Mouse (Mus musculus): ENCODE data around the gene Arl8a.
"Not testable (repeated sequence)": the region's sequence is repeated elsewhere in the genome, so short reads cannot be mapped to it uniquely, and the experiment has no call there.

The Arl8a gene

GRCm38 (mm10) chr1:135169556-135170224, 23.1 kb downstream of the Arl8a start:
- DNase-seq (ENCODE audit: extremely low spot score) = no peak

- no peak for DNase-seq (ENCODE audit: extremely low spot score)
Observed at GRCm38 (mm10) chr1:135170299-135170698, 23.7 kb downstream of the Arl8a start.

- no peak for DNase-seq (ENCODE audit: extremely low spot score)
Observed at GRCm38 (mm10) chr1:135171202-135171601, 24.6 kb downstream of the Arl8a start.

GRCm38 (mm10) chr1:135171984-135172383, 25.4 kb downstream of the Arl8a start:
- DNase-seq (ENCODE audit: extremely low spot score) = peak; percentile 72

GRCm38 (mm10) chr1:135173311-135173710, 26.7 kb downstream of the Arl8a start:
- DNase-seq (ENCODE audit: extremely low spot score) = no peak

- no peak for DNase-seq (ENCODE audit: extremely low spot score)
Observed at GRCm38 (mm10) chr1:135175176-135175575, 28.6 kb downstream of the Arl8a start.

- DNase-seq (ENCODE audit: extremely low spot score) = no peak
Observed at GRCm38 (mm10) chr1:135177724-135178123, 31.1 kb downstream of the Arl8a start.

GRCm38 (mm10) chr1:135178863-135179262, 32.2 kb downstream of the Arl8a start:
- DNase-seq (ENCODE audit: extremely low spot score) = no peak

GRCm38 (mm10) chr1:135180830-135181229, 34.2 kb downstream of the Arl8a start:
- no peak for DNase-seq (ENCODE audit: extremely low spot score)

GRCm38 (mm10) chr1:135181275-135181674, 34.7 kb downstream of the Arl8a start:
- no peak for DNase-seq (ENCODE audit: extremely low spot score)

GRCm38 (mm10) chr1:135181880-135182623, 35.4 kb downstream of the Arl8a start:
- no peak for DNase-seq (ENCODE audit: extremely low spot score)

GRCm38 (mm10) chr1:135182975-135183374, 36.4 kb downstream of the Arl8a start:
- DNase-seq (ENCODE audit: extremely low spot score) = no peak

GRCm38 (mm10) chr1:135183448-135183847, 36.8 kb downstream of the Arl8a start:
- DNase-seq (ENCODE audit: extremely low spot score) = no peak

GRCm38 (mm10) chr1:135183941-135184570, 37.4 kb downstream of the Arl8a start:
- DNase-seq (ENCODE audit: extremely low spot score) = no peak

GRCm38 (mm10) chr1:135185936-135186335, 39.3 kb downstream of the Arl8a start:
- DNase-seq (ENCODE audit: extremely low spot score) = no peak

GRCm38 (mm10) chr1:135186427-135186826, 39.8 kb downstream of the Arl8a start:
- no peak for DNase-seq (ENCODE audit: extremely low spot score)

GRCm38 (mm10) chr1:135187016-135187415, 40.4 kb downstream of the Arl8a start:
- not testable (repeated sequence) for DNase-seq (ENCODE audit: extremely low spot score)

- no peak for DNase-seq (ENCODE audit: extremely low spot score)
Observed at GRCm38 (mm10) chr1:135188197-135188596, 41.6 kb downstream of the Arl8a start.

- no peak for DNase-seq (ENCODE audit: extremely low spot score)
Observed at GRCm38 (mm10) chr1:135189186-135189585, 42.6 kb downstream of the Arl8a start.

- DNase-seq (ENCODE audit: extremely low spot score) = not testable (repeated sequence)
Observed at GRCm38 (mm10) chr1:135194335-135194734, 47.7 kb downstream of the Arl8a start.

- no peak for DNase-seq (ENCODE audit: extremely low spot score)
Observed at GRCm38 (mm10) chr1:135195907-135196440, 49.4 kb downstream of the Arl8a start.

GRCm38 (mm10) chr1:135198412-135198811, 51.8 kb downstream of the Arl8a start:
- DNase-seq (ENCODE audit: extremely low spot score) = no peak

Measured in embryo, embryonic 9.5 days (tissue).